Mouse (Mus musculus): ENCODE measurements around the gene Zswim7.
A peak's percentile ranks its signal among the peaks of the same experiment; 100 is the strongest.
"Not testable (repeated sequence)": the region's sequence is repeated elsewhere in the genome, so short reads cannot be mapped to it uniquely, and the experiment has no call there.

Gene Zswim7

GRCm38 (mm10) chr11:62280675-62281600 lies at the start of gene Zswim7, which contains the start of gene Ttc19:
Zswim7 (minus strand) TSS chr11:62281375.
Ttc19 (plus strand) TSS chr11:62281473.
- peak; percentile 83 for DNase-seq (ENCODE audit: low read depth)

GRCm38 (mm10) chr11:62323659-62324058 lies 42.5 kb upstream of the Zswim7 start:
- no peak for DNase-seq (ENCODE audit: low read depth)

- no peak for DNase-seq (ENCODE audit: low read depth)
Observed at GRCm38 (mm10) chr11:62320097-62320496, 38.9 kb upstream of the Zswim7 start.

GRCm38 (mm10) chr11:62317746-62318145 lies 36.6 kb upstream of the Zswim7 start:
- DNase-seq (ENCODE audit: low read depth): no peak

- no peak for DNase-seq (ENCODE audit: low read depth)
Observed at GRCm38 (mm10) chr11:62314984-62315383, 33.8 kb upstream of the Zswim7 start.

GRCm38 (mm10) chr11:62309296-62309695 lies 28.1 kb upstream of the Zswim7 start:
- no peak for DNase-seq (ENCODE audit: low read depth)

- no peak for DNase-seq (ENCODE audit: low read depth)
Observed at GRCm38 (mm10) chr11:62305866-62306265, 24.7 kb upstream of the Zswim7 start.

GRCm38 (mm10) chr11:62298883-62299282 lies 17.7 kb upstream of the Zswim7 start:
- no peak for DNase-seq (ENCODE audit: low read depth)

GRCm38 (mm10) chr11:62294121-62294520 lies 12.9 kb upstream of the Zswim7 start:
- DNase-seq (ENCODE audit: low read depth): no peak

- DNase-seq (ENCODE audit: low read depth): no peak
Observed at GRCm38 (mm10) chr11:62287700-62288099, 6.5 kb upstream of the Zswim7 start.

- no peak for DNase-seq (ENCODE audit: low read depth)
Observed at GRCm38 (mm10) chr11:62285020-62285419, 3.8 kb upstream of the Zswim7 start.

- not testable (repeated sequence) for DNase-seq (ENCODE audit: low read depth)
Observed at GRCm38 (mm10) chr11:62284020-62284419, 2.8 kb upstream of the Zswim7 start.

GRCm38 (mm10) chr11:62281601-62281997 lies 424 bp upstream of the Zswim7 start:
- DNase-seq (ENCODE audit: low read depth): no peak

GRCm38 (mm10) chr11:62278027-62278426 lies 3.1 kb downstream of the Zswim7 start:
- peak; percentile 77 for DNase-seq (ENCODE audit: low read depth)

- no peak for DNase-seq (ENCODE audit: low read depth)
Observed at GRCm38 (mm10) chr11:62277086-62277485, 4.1 kb downstream of the Zswim7 start.

GRCm38 (mm10) chr11:62270851-62271250 lies 10.3 kb downstream of the Zswim7 start:
- DNase-seq (ENCODE audit: low read depth): no peak

GRCm38 (mm10) chr11:62269097-62269496 lies 12.1 kb downstream of the Zswim7 start:
- no peak for DNase-seq (ENCODE audit: low read depth)

- no peak for DNase-seq (ENCODE audit: low read depth)
Observed at GRCm38 (mm10) chr11:62268381-62268780, 12.8 kb downstream of the Zswim7 start.

- no peak for DNase-seq (ENCODE audit: low read depth)
Observed at GRCm38 (mm10) chr11:62266466-62267214, 14.5 kb downstream of the Zswim7 start.

- no peak for DNase-seq (ENCODE audit: low read depth)
Observed at GRCm38 (mm10) chr11:62265642-62266041, 15.5 kb downstream of the Zswim7 start.

- DNase-seq (ENCODE audit: low read depth): no peak
Observed at GRCm38 (mm10) chr11:62264018-62264417, 17.2 kb downstream of the Zswim7 start.

- no peak for DNase-seq (ENCODE audit: low read depth)
Observed at GRCm38 (mm10) chr11:62263599-62263998, 17.6 kb downstream of the Zswim7 start.

GRCm38 (mm10) chr11:62259214-62259613 lies 22.0 kb downstream of the Zswim7 start:
- DNase-seq (ENCODE audit: low read depth): no peak

Measured in c-Kit-positive CD71-negative TER-119-negative erythroid progenitor cells, embryonic 14.5 days (primary cell).